Mouse (Mus musculus): ENCODE results near the gene 2010111I01Rik. TPM values are rescaled to one million over a fixed set of nuclear protein-coding genes. Genes with fewer than 3 reads are reported as not detected.

Gene 2010111I01Rik
- polyA plus RNA-seq, 1 experiment from 2014 or later: 16.3 TPM

GRCm38 (mm10) chr13:63273859-63274258 is 309.2 kb downstream of the 2010111I01Rik start:
- Histone ChIP-seq H3K27me3 (ENCODE audit: control insufficient read depth, insufficient read depth, low read depth, low read length) (no peaks in the 10 kb centered on the region), H3K9me3 (replicated peaks; ENCODE audit: control insufficient read depth, low read length) (no peaks in the 10 kb centered on the region), H3K9ac (ENCODE audit: low read depth, low read length) (no peak overlapping the region; the same call in 1 of the 2 replicates), H3K4me1 (ENCODE audit: control insufficient read depth, low read depth, low read length) (peaks cover 20% of the 10 kb centered on the region), H3K4me2 (ENCODE audit: low read depth, low read length) (peak overlapping the region; percentile 49), H3K4me3 (ENCODE audit: low read depth, low read length) (peak overlapping the region; percentile 37), H3K27ac (ENCODE audit: low read length) (0 out of 2 replicates have a peak overlapping the region, but pooled peaks have one; percentile 19), H3K36me3 (ENCODE audit: control insufficient read depth, insufficient read depth) (no peaks in the 10 kb centered on the region)
- ATAC-seq (ENCODE audit: low read depth): no peak
- WGBS (ENCODE audit: insufficient replicate concordance): 55% methylated on average over 2 of the region's 2 CpGs

- no peaks in the 10 kb centered on the region for H3K27me3 ChIP-seq (ENCODE audit: control insufficient read depth, insufficient read depth, low read depth, low read length)
- H3K4me3 ChIP-seq (ENCODE audit: low read depth, low read length): peak overlapping the region; percentile 37; the same call in 1 of the 2 replicates
- H3K9ac ChIP-seq (ENCODE audit: low read depth, low read length): no peak overlapping the region; the same call in 1 of the 2 replicates
- peaks cover 23% of the 10 kb centered on the region for H3K4me1 ChIP-seq (ENCODE audit: control insufficient read depth, low read depth, low read length)
- WGBS (ENCODE audit: insufficient replicate concordance): 72% methylated on average over 10 of the region's 10 CpGs
- H3K4me2 ChIP-seq (ENCODE audit: low read depth, low read length): peak overlapping the region; percentile 49
- no peaks in the 10 kb centered on the region for H3K36me3 ChIP-seq (ENCODE audit: control insufficient read depth, insufficient read depth)
- H3K9me3 ChIP-seq (replicated peaks; ENCODE audit: control insufficient read depth, low read length): no peaks in the 10 kb centered on the region
- H3K27ac ChIP-seq (ENCODE audit: low read length): no peak overlapping the region
- no peak for ATAC-seq (ENCODE audit: low read depth)
Measured at GRCm38 (mm10) chr13:63274488-63275166, 309.9 kb downstream of the 2010111I01Rik start.

- Histone ChIP-seq H3K4me3 (ENCODE audit: low read depth, low read length) (no peak overlapping the region), H3K4me2 (ENCODE audit: low read depth, low read length) (no peak overlapping the region), H3K9ac (ENCODE audit: low read depth, low read length) (no peak overlapping the region)
Measured at GRCm38 (mm10) chr13:63276389-63276788, 311.7 kb downstream of the 2010111I01Rik start.

GRCm38 (mm10) chr13:63277316-63277715 is 312.6 kb downstream of the 2010111I01Rik start:
- Histone ChIP-seq H3K4me3 (ENCODE audit: low read depth, low read length) (no peak overlapping the region), H3K4me1 (ENCODE audit: control insufficient read depth, low read depth, low read length) (peaks cover 18% of the 10 kb centered on the region), H3K9ac (ENCODE audit: low read depth, low read length) (no peak overlapping the region), H3K27ac (ENCODE audit: low read length) (no peak overlapping the region), H3K27me3 (ENCODE audit: control insufficient read depth, insufficient read depth, low read depth, low read length) (no peaks in the 10 kb centered on the region), H3K36me3 (ENCODE audit: control insufficient read depth, insufficient read depth) (no peaks in the 10 kb centered on the region), H3K9me3 (replicated peaks; ENCODE audit: control insufficient read depth, low read length) (no peaks in the 10 kb centered on the region), H3K4me2 (ENCODE audit: low read depth, low read length) (no peak overlapping the region)
- WGBS (ENCODE audit: insufficient replicate concordance): 52% methylated on average over 5 of the region's 5 CpGs
- no peak for ATAC-seq (ENCODE audit: low read depth)

More at GRCm38 (mm10) chr13:63276389-63276788, 311.7 kb downstream of the 2010111I01Rik start:
- no peak for ATAC-seq (ENCODE audit: low read depth)
- WGBS (ENCODE audit: insufficient replicate concordance): 78% methylated on average over 4 of the region's 4 CpGs
- Histone ChIP-seq H3K36me3 (ENCODE audit: control insufficient read depth, insufficient read depth) (no peaks in the 10 kb centered on the region), H3K4me1 (ENCODE audit: control insufficient read depth, low read depth, low read length) (peaks cover 23% of the 10 kb centered on the region), H3K27me3 (ENCODE audit: control insufficient read depth, insufficient read depth, low read depth, low read length) (no peaks in the 10 kb centered on the region), H3K9me3 (replicated peaks; ENCODE audit: control insufficient read depth, low read length) (no peaks in the 10 kb centered on the region), H3K27ac (ENCODE audit: low read length) (no peak overlapping the region)

- no peak overlapping the region for H3K27ac ChIP-seq (ENCODE audit: low read length)
- peaks cover 13% of the 10 kb centered on the region for H3K4me1 ChIP-seq (ENCODE audit: control insufficient read depth, low read depth, low read length)
- 0 out of 2 replicates have a peak, but pooled peaks cover 1% of the 10 kb centered on the region for H3K36me3 ChIP-seq (ENCODE audit: control insufficient read depth, insufficient read depth)
- H3K4me2 ChIP-seq (ENCODE audit: low read depth, low read length): no peak overlapping the region
- no peak overlapping the region for H3K4me3 ChIP-seq (ENCODE audit: low read depth, low read length)
- whole genome bisulfite sequencing (ENCODE audit: insufficient replicate concordance): 27% methylated on average over 5 of the region's 5 CpGs
- no peaks in the 10 kb centered on the region for H3K9me3 ChIP-seq (replicated peaks; ENCODE audit: control insufficient read depth, low read length)
- no peak overlapping the region for H3K9ac ChIP-seq (ENCODE audit: low read depth, low read length)
- ATAC-seq (ENCODE audit: low read depth): no peak
- no peaks in the 10 kb centered on the region for H3K27me3 ChIP-seq (ENCODE audit: control insufficient read depth, insufficient read depth, low read depth, low read length)
Measured at GRCm38 (mm10) chr13:63278141-63278631, 313.5 kb downstream of the 2010111I01Rik start.

- Histone ChIP-seq H3K4me3 (ENCODE audit: low read depth, low read length) (no peak overlapping the region), H3K4me1 (ENCODE audit: control insufficient read depth, low read depth, low read length) (peaks cover 13% of the 10 kb centered on the region), H3K27ac (ENCODE audit: low read length) (peak overlapping the region; percentile 39), H3K4me2 (ENCODE audit: low read depth, low read length) (no peak overlapping the region), H3K36me3 (ENCODE audit: control insufficient read depth, insufficient read depth) (0 out of 2 replicates have a peak, but pooled peaks cover 4% of the 10 kb centered on the region), H3K27me3 (ENCODE audit: control insufficient read depth, insufficient read depth, low read depth, low read length) (no peaks in the 10 kb centered on the region), H3K9ac (ENCODE audit: low read depth, low read length) (no peak overlapping the region), H3K9me3 (replicated peaks; ENCODE audit: control insufficient read depth, low read length) (no peaks in the 10 kb centered on the region)
- 36% methylated on average over 10 of the region's 10 CpGs for WGBS (ENCODE audit: insufficient replicate concordance)
- peak; percentile 35; the same call in 1 of the 2 replicates for ATAC-seq (ENCODE audit: low read depth)
Measured at GRCm38 (mm10) chr13:63278796-63279475, 314.2 kb downstream of the 2010111I01Rik start.

GRCm38 (mm10) chr13:63279807-63280206 is 315.1 kb downstream of the 2010111I01Rik start:
- H3K4me3 ChIP-seq (ENCODE audit: low read depth, low read length): no peak overlapping the region
- no peaks in the 10 kb centered on the region for H3K27me3 ChIP-seq (ENCODE audit: control insufficient read depth, insufficient read depth, low read depth, low read length)
- no peak overlapping the region for H3K9ac ChIP-seq (ENCODE audit: low read depth, low read length)
- no peak overlapping the region for H3K27ac ChIP-seq (ENCODE audit: low read length)
- H3K4me1 ChIP-seq (ENCODE audit: control insufficient read depth, low read depth, low read length): peaks cover 13% of the 10 kb centered on the region
- H3K4me2 ChIP-seq (ENCODE audit: low read depth, low read length): no peak overlapping the region
- 0 out of 2 replicates have a peak, but pooled peaks cover 4% of the 10 kb centered on the region for H3K36me3 ChIP-seq (ENCODE audit: control insufficient read depth, insufficient read depth)
- WGBS (ENCODE audit: insufficient replicate concordance): 68% methylated on average over 8 of the region's 8 CpGs
- H3K9me3 ChIP-seq (replicated peaks; ENCODE audit: control insufficient read depth, low read length): no peaks in the 10 kb centered on the region
- ATAC-seq (ENCODE audit: low read depth): no peak

GRCm38 (mm10) chr13:63280344-63280743 is 315.7 kb downstream of the 2010111I01Rik start:
- no peaks in the 10 kb centered on the region for H3K9me3 ChIP-seq (replicated peaks; ENCODE audit: control insufficient read depth, low read length)
- H3K27me3 ChIP-seq (ENCODE audit: control insufficient read depth, insufficient read depth, low read depth, low read length): no peaks in the 10 kb centered on the region
- ATAC-seq (ENCODE audit: low read depth): no peak
- 0 out of 2 replicates have a peak, but pooled peaks cover 4% of the 10 kb centered on the region for H3K36me3 ChIP-seq (ENCODE audit: control insufficient read depth, insufficient read depth)
- WGBS (ENCODE audit: insufficient replicate concordance): 66% methylated on average over 3 of the region's 3 CpGs
- H3K4me1 ChIP-seq (ENCODE audit: control insufficient read depth, low read depth, low read length): peaks cover 13% of the 10 kb centered on the region
- H3K4me2 ChIP-seq (ENCODE audit: low read depth, low read length): no peak overlapping the region
- no peak overlapping the region for H3K4me3 ChIP-seq (ENCODE audit: low read depth, low read length)
- H3K27ac ChIP-seq (ENCODE audit: low read length): no peak overlapping the region
- H3K9ac ChIP-seq (ENCODE audit: low read depth, low read length): no peak overlapping the region

GRCm38 (mm10) chr13:63281206-63281605 is 316.5 kb downstream of the 2010111I01Rik start:
- Histone ChIP-seq H3K27me3 (ENCODE audit: control insufficient read depth, insufficient read depth, low read depth, low read length) (no peaks in the 10 kb centered on the region), H3K9ac (ENCODE audit: low read depth, low read length) (no peak overlapping the region), H3K4me1 (ENCODE audit: control insufficient read depth, low read depth, low read length) (peaks cover 13% of the 10 kb centered on the region), H3K36me3 (ENCODE audit: control insufficient read depth, insufficient read depth) (0 out of 2 replicates have a peak, but pooled peaks cover 4% of the 10 kb centered on the region), H3K4me2 (ENCODE audit: low read depth, low read length) (no peak overlapping the region), H3K4me3 (ENCODE audit: low read depth, low read length) (no peak overlapping the region), H3K27ac (ENCODE audit: low read length) (no peak overlapping the region), H3K9me3 (replicated peaks; ENCODE audit: control insufficient read depth, low read length) (no peaks in the 10 kb centered on the region)
- no peak for ATAC-seq (ENCODE audit: low read depth)
- WGBS (ENCODE audit: insufficient replicate concordance): 78% methylated on average over 8 of the region's 8 CpGs
